Mouse (Mus musculus): ENCODE measurements around the gene Gm21915.

Gm21915 gene

DNA sequence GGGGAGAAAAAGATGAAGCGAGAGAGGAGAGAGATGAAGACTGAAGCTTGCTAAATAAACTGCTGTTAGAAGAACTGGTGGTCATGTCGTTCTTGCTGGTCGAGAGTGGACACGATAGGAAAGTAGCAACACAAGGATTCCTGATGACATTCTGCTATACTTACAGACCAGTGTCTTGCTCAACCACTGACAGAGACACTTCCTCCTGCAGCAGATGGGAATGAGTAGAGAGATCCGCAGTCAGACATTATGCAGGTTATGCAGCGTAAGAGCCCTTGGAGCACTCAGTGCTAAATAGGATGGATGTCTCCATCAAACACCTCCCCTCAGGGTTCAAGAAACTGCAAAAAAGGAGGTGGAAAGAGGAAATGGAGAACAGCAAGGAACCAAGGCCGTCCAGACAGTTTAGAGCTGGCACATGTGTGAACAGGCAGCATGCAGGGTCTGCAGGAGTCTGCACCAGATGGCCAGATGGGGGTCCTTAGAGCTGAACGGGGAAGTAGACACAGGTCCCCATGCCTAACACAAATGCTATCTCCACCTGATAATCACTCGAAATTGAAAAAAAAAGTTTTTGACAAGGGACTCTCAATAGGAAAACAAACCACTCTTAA is 4.1 kb upstream of the Gm21915 start:
- in situ Hi-C loops (cut with MboI, MseI), result no loop called here

DNA sequence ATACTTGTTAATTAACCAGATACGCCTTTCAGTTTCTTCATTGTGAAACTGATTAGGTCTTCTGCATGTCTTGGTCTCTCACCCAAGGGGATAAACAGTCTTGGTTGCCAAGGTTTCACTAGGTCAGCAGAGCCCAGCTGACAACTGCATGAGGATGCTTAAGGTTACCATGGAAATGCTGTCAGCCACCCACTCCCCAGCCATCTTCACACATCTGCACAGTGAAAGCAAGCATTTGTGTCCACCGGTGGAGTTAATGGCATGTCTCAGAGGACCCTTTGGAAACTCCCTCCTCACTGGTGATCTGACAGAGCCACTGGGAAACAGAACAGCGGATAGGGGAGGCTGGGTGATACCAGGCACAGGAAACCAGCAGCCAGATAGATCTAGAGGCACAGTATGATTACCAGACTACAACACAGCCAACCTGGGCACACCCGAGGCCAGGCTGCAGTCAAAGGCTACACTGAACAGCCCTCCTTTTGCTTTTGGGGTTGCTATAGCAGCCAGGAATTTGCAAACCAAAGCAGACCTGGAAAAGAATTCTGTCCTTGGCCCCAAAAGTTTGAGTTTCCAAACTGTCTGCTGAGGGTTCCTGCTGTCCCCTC is 1.0 kb downstream of the Gm21915 start:
- in situ Hi-C loops (cut with MboI, MseI), result no loop called here

DNA sequence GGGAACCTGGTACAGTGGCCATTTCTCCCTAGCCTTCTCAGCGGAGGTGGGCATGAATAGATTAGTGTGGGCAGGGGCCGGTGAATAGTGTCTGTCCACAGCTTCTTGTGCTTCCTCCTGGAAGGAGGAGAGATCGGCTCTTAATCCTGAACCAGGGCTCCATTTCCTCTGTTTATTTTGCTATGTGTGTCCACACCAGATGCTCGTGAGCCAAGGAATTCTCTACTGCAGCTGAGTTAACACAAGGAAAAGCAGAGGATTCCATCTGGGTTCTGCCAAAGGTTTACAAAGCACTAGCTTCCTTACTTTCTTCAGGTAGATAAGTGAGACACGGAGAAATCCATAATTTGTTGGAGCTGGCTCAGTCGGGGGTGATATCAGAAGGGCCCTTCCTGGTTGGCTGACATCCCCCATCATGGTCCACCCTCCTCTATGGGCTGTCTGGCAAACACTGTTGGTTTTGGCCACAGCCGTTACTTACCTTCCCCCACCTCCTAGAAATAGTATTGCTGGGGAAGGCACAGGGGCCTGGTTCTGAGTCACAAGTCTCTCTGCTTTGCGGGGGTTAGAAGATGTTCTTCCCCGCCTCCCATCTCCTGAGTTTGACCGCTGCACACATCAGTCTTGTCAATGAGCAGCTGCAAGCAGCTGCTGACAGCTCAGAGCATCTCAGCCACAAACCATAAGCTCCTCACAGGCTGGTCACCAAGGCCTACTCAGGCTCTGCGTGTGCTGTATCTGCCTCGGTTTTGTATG is 5.0 kb downstream of the Gm21915 start:
- in situ Hi-C loops (cut with MboI, MseI), result loop anchor here in 1 of 2 experiments (25.0 kb wide), 1 partner anchor 1087 kb away; no protein-coding TSS in a partner anchor

DNA sequence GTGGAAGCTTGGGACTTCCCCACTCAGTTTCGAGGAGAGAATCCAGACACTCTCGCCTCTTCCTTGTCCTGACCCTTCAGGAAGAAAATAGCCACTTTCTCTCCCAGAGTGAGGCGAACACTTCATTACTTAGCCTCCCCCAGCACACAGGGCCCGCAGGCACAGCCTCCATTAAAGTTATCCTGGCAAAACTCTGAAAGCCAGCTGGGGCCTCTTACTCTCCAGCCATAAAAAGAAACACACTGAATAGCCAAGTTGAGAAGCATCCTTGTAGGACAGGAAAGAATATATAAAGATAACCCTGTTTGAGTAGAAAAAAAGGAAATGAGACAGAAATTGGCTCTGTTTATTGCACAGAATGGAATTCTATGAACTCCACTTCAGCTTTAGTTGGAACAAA is 8.2 kb downstream of the Gm21915 start:
- in situ Hi-C loops (cut with MboI, MseI), result loop anchor here in 1 of 2 experiments (25.0 kb wide), 1 partner anchor 1084 kb away; no protein-coding TSS in a partner anchor

DNA sequence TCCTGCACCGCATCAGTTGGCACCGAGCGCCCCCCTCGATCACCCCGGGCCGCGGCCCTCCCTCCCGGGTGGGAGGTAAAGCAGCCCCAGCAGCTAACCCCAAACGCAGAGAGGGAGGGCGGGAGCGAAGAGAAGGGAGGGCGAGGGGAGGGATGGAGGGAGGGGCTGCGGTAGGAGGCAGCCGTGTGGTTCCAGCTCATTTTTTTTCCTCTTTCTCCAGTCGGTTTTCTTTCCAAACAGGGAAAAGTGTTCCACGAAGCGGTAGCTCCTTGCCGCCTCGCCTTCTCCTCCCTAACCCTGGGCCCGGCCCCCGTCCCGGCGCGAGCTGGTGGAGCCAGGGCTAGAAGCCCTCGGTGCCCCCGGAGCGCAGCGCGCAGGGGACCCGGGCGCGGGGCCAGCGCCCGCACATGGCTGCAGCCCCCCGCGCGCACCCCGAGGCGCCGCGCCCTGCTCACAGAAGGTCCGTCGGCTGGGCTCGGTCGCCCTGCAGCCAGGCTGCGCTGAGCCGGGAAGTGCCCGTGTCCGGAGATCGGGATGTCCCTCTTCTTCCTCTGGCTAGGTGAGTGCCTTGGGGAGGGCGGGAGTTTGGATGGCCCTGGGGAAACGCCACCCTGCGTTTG is 15.5 kb downstream of the Gm21915 start, which contains the start of gene Clmp:
Clmp (plus strand) TSS at position 162 of the 620 bp plus-strand sequence.
- in situ Hi-C loops (cut with MboI, MseI), result loop anchor here in 1 of 2 experiments (25.0 kb wide), 1 partner anchor 1076 kb away; no protein-coding TSS in a partner anchor

DNA sequence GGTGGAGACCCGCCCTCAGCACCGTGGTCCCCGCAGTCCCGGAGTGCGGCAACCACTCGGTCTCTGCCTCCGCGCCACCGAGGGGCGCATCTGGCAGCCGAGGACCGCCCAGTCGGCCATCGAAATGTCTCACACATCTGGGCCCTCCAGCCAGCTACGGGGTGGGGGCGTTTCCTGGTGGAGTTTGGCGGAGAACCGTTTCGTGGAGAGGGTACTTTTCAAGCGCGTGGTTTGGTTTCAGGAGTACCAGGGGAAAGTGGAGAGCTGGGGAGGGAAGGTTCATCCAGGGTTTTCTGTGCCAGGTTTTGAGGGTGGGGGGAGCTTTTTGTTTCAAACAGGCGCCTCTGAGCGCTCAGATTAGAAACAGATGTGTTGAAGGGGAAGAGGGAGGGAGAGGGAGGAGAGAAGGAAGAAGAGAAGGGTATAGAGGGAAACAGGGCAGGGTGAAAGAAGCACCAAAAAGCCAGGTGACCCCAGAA is 16.0 kb downstream of the Gm21915 start:
- in situ Hi-C loops (cut with MboI, MseI), result loop anchor here in 1 of 2 experiments (25.0 kb wide), 1 partner anchor 1076 kb away; no protein-coding TSS in a partner anchor

DNA sequence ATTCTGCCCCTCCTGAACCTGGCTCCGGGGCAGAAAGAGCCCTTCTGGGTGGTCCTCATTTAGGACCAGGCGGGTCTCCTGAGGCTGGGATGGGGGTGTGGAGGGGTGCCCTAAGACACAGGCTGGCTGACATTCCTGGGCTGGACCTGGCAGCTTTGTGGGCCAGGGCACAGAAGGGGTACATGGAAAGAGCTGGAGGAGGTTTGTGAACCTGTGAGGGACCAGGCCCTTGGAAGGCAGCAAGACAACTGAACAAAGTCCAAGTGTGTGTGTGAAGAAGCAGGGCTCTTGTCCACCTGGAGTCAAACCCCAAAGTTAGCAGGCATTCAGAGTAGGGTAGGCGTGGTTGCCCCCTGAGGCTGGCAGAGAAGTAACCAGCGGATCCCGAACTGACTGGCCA is 16.6 kb downstream of the Gm21915 start:
- in situ Hi-C loops (cut with MboI, MseI), result loop anchor here in 1 of 2 experiments (25.0 kb wide), 1 partner anchor 1075 kb away; no protein-coding TSS in a partner anchor

DNA sequence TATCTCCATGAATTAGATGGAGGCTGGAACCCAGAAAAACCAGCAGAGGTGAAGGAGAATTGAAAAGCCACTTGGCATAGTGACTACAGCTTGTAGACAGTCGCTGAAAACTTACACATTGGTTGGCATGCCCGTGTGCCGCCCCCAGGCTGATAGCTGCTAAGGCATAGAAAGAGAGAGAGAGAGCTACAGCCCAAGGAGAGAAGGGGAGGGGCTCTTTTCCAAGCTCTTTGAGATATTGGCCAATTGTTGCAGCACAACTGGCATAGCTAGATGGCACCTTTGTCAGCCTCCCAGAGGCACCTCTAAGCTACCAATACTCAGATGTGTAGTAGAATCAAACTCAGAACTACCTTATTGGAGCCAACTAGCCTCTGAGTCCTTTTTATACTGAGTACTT is 17.1 kb downstream of the Gm21915 start:
- in situ Hi-C loops (cut with MboI, MseI), result loop anchor here in 1 of 2 experiments (25.0 kb wide), 1 partner anchor 1075 kb away; no protein-coding TSS in a partner anchor

DNA sequence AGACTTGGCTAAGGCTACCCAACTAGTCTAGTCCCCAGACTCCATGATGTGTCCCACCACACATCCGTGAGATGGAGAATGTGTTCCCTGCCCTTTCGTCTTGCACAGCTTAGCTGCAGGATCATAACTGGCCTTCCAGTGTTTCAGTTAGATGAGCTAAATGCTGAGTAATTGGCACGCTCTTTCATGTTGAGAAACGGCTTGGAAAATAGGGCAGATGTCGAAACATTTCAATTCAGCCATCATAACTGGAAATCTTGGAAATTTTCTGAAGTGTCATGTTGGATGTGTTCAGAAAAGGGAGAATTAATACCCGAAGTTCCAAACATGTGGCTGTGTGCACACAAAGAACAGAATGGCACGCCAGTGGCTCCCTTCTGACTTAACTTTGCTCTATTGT is 20.1 kb downstream of the Gm21915 start:
- in situ Hi-C loops (cut with MboI, MseI), result loop anchor here in 1 of 2 experiments (25.0 kb wide), 1 partner anchor 1072 kb away; no protein-coding TSS in a partner anchor

DNA sequence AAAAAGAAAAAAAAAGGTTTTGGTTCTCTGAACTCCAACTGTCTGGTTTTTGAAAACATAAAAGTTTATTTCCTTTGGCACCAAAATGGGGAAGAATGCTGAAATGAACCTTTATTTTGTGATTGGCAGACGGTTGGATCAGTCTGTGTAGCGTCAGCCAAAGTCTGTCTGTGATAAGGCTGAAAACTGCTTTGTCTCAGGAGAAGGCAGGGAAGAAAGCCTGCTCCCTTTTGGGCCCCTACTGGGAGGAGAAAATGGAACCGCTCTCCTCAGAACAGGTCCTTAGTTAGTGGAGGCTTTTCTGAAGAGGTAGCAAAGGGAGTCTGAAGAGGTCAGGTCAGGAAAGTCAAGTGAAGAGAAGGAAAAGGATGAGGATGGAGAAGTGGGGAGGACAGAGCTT is 22.6 kb downstream of the Gm21915 start:
- in situ Hi-C loops (cut with MboI, MseI), result loop anchor here in 1 of 2 experiments (25.0 kb wide), 1 partner anchor 1069 kb away; no protein-coding TSS in a partner anchor

DNA sequence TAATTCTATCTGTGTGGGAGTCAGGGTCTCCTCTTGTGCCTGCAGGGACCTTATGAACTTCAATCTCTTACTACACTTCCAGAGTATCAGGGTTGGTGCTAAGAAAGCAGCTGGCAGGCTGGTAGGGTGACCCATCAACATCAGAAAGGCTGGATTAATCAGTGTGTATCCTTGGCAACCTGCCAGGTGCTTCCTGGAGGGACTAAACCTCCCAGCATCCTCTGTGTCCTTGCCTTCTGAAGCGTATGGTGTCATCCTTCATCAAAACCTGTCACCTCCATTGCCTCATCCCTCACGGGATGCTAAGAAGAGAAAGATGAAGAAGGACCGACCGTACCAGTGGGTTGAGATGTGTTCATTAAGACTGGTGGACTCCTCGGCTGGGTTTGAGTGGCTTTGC is 23.4 kb downstream of the Gm21915 start:
- in situ Hi-C loops (cut with MboI, MseI), result loop anchor here in 1 of 2 experiments (25.0 kb wide), 1 partner anchor 1069 kb away; no protein-coding TSS in a partner anchor

DNA sequence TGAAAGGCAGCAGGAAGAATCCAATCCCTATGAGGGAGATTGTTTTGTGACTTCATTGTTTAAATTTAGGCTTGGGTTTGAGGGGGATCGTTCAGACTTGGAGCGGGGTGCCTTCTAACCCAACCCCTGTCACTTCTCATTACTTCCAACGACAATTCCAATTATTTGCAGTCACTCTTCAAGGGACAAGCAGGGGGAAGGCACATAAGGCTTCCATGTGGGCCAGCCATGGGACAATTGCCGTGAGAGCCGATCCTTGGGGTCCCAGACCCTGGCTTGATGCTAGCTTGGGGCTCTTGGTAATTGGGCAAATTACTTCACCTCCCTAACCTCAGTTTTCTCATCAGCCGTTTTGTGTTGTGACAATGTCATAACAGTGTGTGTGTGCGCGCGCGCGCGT is 23.9 kb downstream of the Gm21915 start:
- in situ Hi-C loops (cut with MboI, MseI), result loop anchor here in 1 of 2 experiments (25.0 kb wide), 1 partner anchor 1068 kb away; no protein-coding TSS in a partner anchor

DNA sequence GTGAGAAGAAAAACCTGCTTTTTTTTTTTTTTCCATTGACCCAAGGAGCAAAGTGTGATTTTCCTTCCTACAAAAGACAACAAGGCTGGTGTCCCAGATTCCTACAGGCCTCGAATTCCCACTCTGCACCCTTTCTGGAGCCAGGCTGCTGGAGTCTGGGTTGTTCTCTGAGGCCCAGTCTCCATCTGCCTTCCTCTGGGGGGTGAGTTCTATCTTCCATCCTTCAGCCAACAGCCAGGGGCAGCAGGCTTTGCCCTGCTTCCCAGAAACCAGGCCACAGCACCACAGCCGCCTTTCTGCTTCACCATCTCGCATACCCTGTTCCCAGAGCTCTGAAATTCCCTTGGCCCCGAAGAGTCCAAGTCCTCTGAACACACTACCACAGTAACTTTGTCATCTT is 25.7 kb downstream of the Gm21915 start:
- in situ Hi-C loops (cut with MboI, MseI), result loop anchor here in 1 of 2 experiments (25.0 kb wide), 1 partner anchor 1066 kb away; no protein-coding TSS in a partner anchor

DNA sequence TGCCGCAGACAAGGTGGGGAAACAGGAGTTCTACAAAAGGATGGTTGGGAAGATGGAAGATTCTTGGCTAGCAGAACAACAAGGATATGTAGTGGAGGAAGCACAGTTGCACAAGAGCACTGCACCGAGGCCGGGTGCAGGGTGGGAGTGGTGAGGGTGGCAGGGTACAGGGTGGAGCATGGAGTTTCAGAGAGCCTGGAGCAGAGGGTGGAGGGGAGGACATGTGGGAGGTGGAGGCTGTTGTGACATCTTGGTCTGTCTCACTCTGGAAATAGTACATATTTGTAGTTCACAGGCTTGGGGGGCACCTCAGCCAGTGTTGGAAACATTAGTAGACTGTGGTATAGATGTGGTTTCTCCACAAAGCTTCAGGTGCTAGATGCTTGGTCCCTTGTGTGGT is 28.8 kb downstream of the Gm21915 start:
- in situ Hi-C loops (cut with MboI, MseI), result loop anchor here in 1 of 2 experiments (25.0 kb wide), 1 partner anchor 1063 kb away; no protein-coding TSS in a partner anchor

DNA sequence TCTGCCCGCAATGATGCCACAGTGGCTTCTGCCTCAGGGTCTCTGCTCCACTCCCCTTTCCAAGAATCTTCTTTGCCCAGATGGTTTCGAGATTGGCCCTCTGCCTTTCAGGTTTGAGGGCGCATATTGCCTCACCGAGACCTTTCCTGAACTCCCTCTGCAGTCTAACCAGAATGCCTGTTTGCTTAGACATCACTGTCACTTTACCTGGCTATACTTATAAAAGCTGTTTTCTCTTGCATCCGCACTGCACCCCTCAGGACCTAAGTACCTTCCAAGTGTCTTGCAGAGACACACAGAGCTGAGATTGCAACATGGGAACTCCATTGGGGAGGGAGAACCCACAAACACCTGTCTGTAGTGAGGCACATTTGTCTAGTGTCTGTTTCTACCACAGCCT is 29.8 kb downstream of the Gm21915 start:
- in situ Hi-C loops (cut with MboI, MseI), result no loop called here

DNA sequence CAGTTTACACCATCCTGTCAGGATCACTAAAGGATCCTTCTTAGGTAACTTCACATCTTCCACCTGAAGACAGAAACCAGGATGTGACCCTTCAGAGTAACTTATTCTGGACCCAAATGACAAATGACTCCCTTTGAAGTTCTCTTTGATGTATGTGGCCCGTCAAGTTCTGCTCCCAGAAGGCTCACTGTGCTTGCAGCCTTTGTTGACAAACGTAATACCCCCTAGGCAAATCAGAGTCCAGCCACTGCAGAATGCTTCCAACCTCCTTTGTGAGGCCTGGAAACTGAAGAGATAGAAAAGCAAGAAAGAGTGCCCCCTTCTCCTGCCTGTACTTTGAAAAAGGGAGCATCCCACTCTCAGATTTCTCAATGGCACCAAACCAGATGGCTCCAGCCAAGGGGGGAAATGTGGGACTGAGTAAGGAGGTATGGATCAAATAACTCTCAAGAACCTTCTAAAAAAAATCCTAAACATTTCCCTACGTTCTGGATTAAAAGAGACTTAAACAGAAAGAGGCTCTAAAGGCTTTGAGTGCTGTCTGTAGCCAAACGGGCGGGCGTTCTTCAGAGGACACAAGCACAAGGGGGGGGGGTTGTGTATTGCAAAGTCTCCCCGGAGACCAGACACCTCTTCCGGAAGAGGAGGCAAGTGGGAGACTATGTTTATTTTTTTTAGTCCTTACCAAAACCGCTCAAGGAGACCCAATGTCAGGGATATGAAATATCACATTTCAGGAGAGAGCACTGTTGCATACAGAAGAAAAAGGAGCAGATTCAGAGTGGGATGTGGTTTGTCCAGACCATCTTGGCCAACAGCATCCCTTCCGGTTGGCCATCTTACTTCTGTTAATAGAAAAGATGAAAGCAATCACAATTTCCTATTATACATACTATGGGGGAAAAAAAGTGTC is 34.2 kb downstream of the Gm21915 start:
- in situ Hi-C loops (cut with MboI, MseI), result no loop called here

DNA sequence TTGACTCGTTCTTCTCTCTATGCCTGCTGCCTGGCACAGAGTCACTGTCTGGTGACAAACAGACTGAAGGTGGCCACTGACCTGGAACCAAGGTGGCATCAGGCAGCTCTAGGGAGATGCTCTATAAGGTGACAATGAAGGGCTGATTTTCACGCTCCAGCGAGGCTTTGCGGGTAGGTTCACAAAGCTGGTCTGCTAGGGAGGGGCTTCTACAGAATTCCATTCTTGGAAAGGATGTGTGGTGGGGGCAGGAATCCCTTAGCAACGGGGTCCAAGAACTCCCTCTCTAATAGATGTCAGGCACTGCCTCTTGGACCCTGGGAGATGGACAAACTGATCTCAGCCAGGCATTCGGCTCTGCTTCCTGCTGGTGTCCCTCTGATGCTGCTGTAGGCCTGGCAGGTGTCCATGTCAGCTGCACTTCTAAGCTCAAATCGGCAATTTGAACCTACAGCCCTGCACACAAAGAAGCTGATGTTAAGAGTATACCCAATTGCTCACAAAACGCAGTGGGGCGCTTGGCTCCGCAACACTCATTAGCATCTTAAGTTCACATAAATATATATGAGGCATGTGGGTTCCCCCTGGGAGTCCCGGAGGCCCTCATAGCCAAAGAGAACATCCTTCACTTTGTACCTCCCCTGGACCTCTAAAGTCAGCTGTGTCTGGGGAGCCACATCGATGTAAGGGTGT is 38.2 kb downstream of the Gm21915 start:
- in situ Hi-C loops (cut with MboI, MseI), result no loop called here

DNA sequence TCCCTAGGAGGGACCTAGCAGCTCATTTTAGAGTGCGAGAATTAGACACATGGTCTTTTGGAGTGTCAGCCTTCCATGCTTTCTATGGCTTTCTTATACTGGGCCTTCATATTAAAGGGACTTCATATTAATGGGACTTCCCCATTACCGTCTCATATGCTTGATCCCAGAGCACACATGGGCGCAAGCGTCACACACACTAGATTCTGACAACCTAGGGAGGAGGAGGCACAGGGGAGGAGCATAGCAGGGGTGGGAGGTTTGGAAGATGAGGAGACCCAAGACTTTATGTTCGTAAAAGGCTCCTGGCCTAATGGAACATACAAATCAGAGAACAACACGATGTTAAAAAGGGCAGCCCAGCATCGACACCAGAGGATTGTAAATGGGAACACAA is 38.7 kb downstream of the Gm21915 start:
- in situ Hi-C loops (cut with MboI, MseI), result no loop called here

DNA sequence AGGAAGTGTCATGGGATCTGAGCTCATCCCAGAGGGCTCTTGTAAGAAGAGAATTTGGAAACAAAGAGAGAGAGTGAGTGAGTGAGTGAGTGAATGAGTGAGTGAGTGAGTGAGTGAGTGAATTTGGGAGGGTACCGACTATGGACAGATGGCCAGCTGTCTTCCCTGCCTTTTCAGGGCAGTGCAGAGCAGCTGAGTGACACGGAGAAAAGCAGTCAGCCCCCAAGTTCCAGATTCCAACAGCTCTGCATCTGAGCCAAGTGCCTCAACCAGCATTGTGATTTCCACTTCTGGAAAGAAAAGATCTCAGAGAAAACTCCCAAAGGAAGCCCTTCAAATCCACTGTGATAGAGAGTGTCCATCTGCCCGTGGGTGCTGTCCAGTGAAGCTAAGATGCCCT is 39.2 kb downstream of the Gm21915 start:
- in situ Hi-C loops (cut with MboI, MseI), result no loop called here

Measured in T-helper 17 cell (primary cell).